Mouse (Mus musculus) small intestine, adult 2 months (tissue): ENCODE data around the gene D430041D05Rik. TPM values are rescaled to one million over a fixed set of nuclear protein-coding genes. Genes with fewer than 3 reads are reported as not detected.
A peak's percentile ranks its signal among the peaks of the same experiment; 100 is the strongest.

Experiments used
- H3K27ac ChIP-seq: fragments of 200-500 bp; 2 replicates; pipeline ENCODE4 v1.5.1; 2012; ENCODE audit warnings: low read depth, low read length, control low read depth, inconsistent platforms; ENCODE audit not compliant: insufficient read depth
- H3K27me3 ChIP-seq: fragments of 200-500 bp; 2 replicates; pipeline ENCODE4 v1.6.1; 2012; ENCODE audit warnings: mild to moderate bottlenecking, moderate library complexity, low read length, inconsistent platforms; ENCODE audit not compliant: control insufficient read depth, insufficient read depth
- H3K36me3 ChIP-seq: fragments of 200-500 bp; 2 replicates; pipeline ENCODE4 v1.6.1; 2012; ENCODE audit warnings: mild to moderate bottlenecking, low read length, control low read depth, inconsistent platforms; ENCODE audit not compliant: control insufficient read depth, insufficient read depth
- H3K4me1 ChIP-seq: fragments of 200-500 bp; 2 replicates; pipeline ENCODE4 v1.6.1; 2012; ENCODE audit warnings: low read length, inconsistent platforms, mixed read lengths; ENCODE audit not compliant: control insufficient read depth, insufficient read depth, insufficient read length
- H3K4me3 ChIP-seq: fragments of 200-500 bp; 2 replicates; pipeline ENCODE4 v1.5.1; 2012; ENCODE audit warnings: low read depth, mild to moderate bottlenecking, control low read depth, inconsistent platforms, low read length, moderate library complexity
- CTCF ChIP-seq: fragments of 200-500 bp; IDR thresholded peaks from 2 replicates; pipeline ENCODE4 v1.5.1; 2012; ENCODE audit warnings: low read depth, mild to moderate bottlenecking, control low read depth, inconsistent platforms, low read length, moderate library complexity, mixed read lengths; ENCODE audit not compliant: insufficient replicate concordance, insufficient read length; ENCODE audit errors: extremely low read depth
- POLR2A ChIP-seq: fragments of 200-500 bp; IDR thresholded peaks from 2 replicates; pipeline ENCODE4 v1.6.1; 2012; ENCODE audit warnings: low read depth, mild to moderate bottlenecking, control low read depth, inconsistent platforms, low read length, moderate library complexity
- WGBS: fragments of 180-500 bp; shearing (Covaris S2); methylation state at CpG from one replicate; pipeline ENCODE4 v1.1.7; 2018; 5-methylcytosine and 5-hydroxymethylcytosine counted together
- polyA plus RNA-seq: library from polyadenylated mRNA; depleted of rRNA; stranded (reverse); fragments of >200 nt; gene quantifications from 2 replicates; pipeline ENCODE4 v1.2.3, GENCODE M21; 2012

The D430041D05Rik gene
- polyA plus RNA-seq, 1 experiment: not detected

DNA sequence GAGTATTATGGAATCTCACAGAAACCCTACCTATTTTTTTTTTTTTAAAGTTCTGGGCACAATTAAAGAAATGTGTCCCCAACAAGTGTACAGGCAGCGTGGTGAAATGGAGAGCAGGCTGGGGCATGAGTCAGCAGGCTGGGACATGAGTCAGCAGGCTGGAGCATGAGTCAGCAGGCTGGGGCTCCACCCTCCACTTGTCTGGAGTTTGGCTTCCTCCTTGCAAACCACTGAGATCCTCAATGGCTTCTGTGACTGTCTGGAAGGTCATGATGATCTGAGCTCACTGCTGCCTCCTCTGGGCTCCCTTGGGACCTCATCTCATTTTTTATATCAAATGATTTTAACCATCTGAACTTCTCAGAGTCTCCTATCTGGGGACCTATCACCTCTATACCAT lies 264.8 kb downstream of the D430041D05Rik start:
- no peak for TF ChIP-seq POLR2A
- no peak for TF ChIP-seq CTCF
- WGBS: 41% methylated on average over 1 of the region's 1 CpGs
- H3K36me3 ChIP-seq: no peaks in the 10 kb centered on the region
- no peaks in the 10 kb centered on the region for H3K4me1 ChIP-seq
- no peak overlapping the region for H3K4me3 ChIP-seq
- no peaks in the 10 kb centered on the region for H3K27me3 ChIP-seq
- no peak overlapping the region for H3K27ac ChIP-seq

DNA sequence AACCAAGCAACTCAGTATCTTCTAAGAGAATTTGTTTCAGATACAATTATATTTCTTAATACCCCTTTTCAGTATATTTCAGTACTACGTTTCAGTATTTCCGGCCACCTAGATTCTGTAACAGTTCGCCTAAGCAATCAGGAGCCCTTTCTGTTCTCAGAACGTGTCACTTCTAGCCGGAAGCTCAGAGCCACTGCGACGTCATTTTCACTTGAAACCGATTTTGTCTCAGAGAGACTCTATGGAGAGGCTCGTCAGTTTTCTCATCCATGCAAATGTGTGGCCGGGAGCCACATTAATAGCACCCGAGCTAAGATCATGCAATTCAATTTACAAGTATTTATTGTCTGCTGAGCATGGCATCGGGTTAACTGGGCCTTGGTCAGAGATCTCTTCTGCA lies 266.8 kb downstream of the D430041D05Rik start:
- Histone ChIP-seq H3K4me3 (no peak overlapping the region), H3K36me3 (no peaks in the 10 kb centered on the region), H3K27ac (no peak overlapping the region), H3K4me1 (no peaks in the 10 kb centered on the region), H3K27me3 (no peaks in the 10 kb centered on the region)
- 85% methylated on average over 12 of the region's 12 CpGs for WGBS
- TF ChIP-seq POLR2A (no peak), CTCF (no peak)

DNA sequence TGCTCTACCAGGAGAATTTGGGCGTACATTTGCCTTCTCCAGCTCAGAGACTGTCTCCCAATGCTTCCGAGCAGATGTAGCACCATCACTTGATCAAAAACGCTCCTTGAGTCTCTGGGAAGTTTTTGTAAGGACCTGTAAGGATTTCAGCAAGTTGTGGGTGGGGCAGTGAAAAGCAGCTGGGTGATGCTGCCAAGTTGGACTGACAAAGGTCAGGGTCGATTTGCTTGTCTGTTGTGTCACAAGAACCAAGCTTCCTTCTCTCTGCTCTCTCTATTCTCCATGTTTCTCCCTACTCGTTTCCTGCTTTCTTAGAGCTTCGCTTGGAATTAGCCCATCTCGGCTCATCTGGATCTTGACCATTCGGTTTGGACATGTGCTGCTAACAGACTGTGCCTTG lies 268.7 kb downstream of the D430041D05Rik start:
- no peak overlapping the region for H3K27ac ChIP-seq
- WGBS: 80% methylated on average over 8 of the region's 8 CpGs

DNA sequence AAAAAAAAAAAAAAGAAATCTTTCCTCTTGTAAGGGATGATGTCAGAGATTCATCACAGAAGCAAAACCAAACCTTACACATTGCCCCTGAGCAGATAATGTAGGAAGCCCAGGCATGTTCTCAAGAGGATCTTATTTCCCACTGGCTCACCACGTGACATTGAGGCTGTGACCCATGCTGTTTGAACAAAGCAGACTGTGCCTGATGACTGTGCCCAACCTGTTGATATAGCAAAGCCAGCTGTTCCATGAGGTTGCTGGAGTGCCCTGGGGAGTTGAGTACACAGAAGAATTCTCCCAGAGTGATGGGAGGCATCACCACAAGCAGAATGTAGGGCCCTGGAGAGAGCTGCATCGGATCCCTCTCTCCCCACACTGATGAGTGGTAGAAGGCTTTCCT lies 274.9 kb downstream of the D430041D05Rik start:
- Histone ChIP-seq H3K27ac (no peak overlapping the region), H3K36me3 (no peaks in the 10 kb centered on the region), H3K4me3 (no peak overlapping the region), H3K27me3 (no peaks in the 10 kb centered on the region), H3K4me1 (no peaks in the 10 kb centered on the region; the same call in 1 of the 2 replicates)
- TF ChIP-seq CTCF (no peak), POLR2A (no peak)
- WGBS: 52% methylated on average over 2 of the region's 2 CpGs

More for the DNA sequence above, 268.7 kb downstream of the D430041D05Rik start:
- no peak overlapping the region for H3K4me3 ChIP-seq
- TF ChIP-seq POLR2A: no peak
- TF ChIP-seq CTCF: no peak
- H3K27me3 ChIP-seq: no peaks in the 10 kb centered on the region
- H3K4me1 ChIP-seq: no peaks in the 10 kb centered on the region
- H3K36me3 ChIP-seq: no peaks in the 10 kb centered on the region

DNA sequence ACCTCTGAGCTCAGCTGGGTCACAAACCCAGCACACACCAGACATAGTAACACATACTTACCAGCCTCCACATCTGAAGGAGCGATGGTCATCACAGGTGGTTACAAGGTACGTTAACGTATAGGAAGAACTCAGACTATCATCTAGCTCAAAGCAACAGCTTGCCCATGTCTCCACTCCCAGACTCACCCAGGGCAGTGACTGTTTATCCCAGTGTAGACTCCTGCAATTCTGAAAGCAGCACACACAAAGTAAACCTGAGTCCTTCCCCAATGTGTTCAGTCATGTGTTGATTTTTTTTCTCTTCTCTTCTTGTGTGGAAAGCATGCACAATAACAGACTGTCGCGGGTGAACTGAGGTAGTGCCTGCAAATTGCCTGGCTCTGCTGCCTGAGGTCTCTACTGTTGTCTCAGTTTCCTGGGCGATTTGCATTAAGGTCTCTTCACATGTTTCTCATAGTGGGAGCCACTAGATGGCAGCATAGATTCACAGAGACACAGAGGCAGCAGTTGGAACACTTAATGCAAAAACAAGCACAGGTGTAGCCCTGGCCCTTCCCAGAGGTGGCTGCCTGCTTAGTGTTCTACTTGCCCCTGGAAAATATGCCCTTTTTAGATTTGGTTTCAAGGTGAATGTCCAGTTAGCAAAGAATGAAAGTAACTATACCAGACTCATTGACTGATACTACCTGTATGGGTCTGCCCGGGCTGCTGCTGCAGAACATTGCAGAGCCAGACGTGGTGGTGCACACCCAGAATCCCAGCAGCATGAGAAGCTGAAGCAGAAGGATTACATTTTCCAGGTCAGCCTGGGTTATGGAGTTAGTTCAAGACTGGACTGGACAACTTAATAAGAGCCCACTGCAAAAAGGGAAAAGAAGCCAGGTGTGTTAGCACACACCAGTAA lies 276.4 kb downstream of the D430041D05Rik start:
- no peaks in the 10 kb centered on the region for H3K36me3 ChIP-seq
- H3K4me1 ChIP-seq: no peaks in the 10 kb centered on the region; the same call in 1 of the 2 replicates
- no peak overlapping the region for H3K27ac ChIP-seq
- peak; percentile 65; the same call in 1 of the 2 replicates for TF ChIP-seq CTCF
- no peak for TF ChIP-seq POLR2A
- WGBS: 50% methylated on average over 8 of the region's 8 CpGs
- H3K4me3 ChIP-seq: no peak overlapping the region
- H3K27me3 ChIP-seq: no peaks in the 10 kb centered on the region

DNA sequence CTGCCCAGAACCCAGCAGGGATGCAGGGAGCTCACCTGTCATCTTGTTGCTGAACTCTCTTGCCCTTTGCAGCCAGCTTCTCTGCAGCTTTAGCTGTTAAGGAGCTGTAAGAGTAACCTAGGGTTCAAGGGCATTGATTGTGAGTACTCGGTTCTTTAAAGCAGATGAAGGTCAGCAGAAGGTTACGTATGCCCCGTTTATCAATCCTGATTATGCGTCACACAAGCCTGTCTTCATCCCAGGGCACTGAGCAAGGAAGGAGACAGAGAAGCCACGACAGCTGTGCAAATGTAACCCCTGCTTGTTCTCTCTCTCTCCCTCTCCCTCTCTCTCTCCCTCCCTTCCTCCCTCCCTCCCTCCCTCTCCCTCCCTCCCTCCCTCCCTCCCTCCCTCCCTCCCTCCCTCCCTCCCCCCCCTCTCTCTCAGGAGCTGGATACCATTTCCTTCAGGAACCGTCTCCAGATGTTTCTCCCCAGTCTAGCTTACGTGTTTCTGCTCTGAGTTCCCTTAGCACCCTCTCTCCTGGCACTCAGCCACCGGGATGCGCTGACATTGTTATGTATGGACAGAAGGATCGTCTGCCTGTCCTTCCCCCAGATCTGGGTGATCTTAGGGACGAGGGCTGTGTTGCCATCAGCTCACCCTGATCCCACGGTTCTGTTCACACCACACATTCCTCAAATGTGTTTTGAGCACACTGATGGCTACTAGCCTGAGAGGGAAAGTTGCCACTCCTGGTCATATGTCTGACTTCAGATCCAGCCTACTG lies 277.6 kb downstream of the D430041D05Rik start:
- WGBS: 30% methylated on average over 12 of the region's 12 CpGs
- Histone ChIP-seq H3K27ac (no peak overlapping the region), H3K27me3 (no peaks in the 10 kb centered on the region), H3K4me1 (no peaks in the 10 kb centered on the region; the same call in 1 of the 2 replicates), H3K4me3 (no peak overlapping the region), H3K36me3 (no peaks in the 10 kb centered on the region)
- TF ChIP-seq CTCF (no peak), POLR2A (no peak)

DNA sequence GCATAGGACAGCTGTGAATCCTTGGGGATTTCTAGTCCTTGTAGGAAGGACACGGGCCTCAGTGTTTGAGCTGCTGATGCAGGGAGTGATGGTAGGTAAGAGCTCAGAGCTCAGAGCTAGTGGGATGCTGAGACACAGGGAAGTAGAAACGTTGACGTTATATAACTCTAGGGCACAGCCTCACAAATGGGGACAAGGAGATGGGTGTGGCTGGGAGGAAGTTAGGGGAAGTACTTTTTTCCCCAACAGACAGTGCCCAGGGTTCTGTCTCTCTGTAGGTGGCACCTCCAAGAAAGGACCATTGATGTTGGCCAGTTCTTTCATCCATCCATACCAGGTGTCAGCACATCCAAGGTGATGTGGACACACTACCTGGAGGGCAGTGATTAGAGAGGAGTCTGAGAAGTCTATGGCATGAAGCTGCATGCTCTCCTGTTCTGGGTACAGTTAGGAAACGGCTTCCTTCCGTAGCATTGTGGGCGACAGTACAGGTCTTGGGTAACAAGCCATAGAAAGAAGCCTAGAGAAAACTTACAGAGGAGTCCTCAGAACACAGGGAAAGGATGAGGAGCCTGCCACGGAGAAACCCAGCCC lies 278.4 kb downstream of the D430041D05Rik start:
- H3K4me1 ChIP-seq: no peaks in the 10 kb centered on the region; the same call in 1 of the 2 replicates
- no peak for TF ChIP-seq CTCF
- TF ChIP-seq POLR2A: no peak
- H3K4me3 ChIP-seq: no peak overlapping the region
- H3K27me3 ChIP-seq: no peaks in the 10 kb centered on the region
- 50% methylated on average over 7 of the region's 7 CpGs for WGBS
- H3K36me3 ChIP-seq: no peaks in the 10 kb centered on the region
- H3K27ac ChIP-seq: no peak overlapping the region
